Mouse (Mus musculus) liver, embryonic 11.5 days (tissue): Measurements from ENCODE around the gene Uckl1. TPM values are rescaled to one million over a fixed set of nuclear protein-coding genes. Genes with fewer than 3 reads are reported as not detected.

Experiments used
- ATAC-seq: fragments of 200-750 bp; cut with Nextera tagmentation; replicated peaks from 2 replicates; pipeline ENCODE4 v1.8.0; 2017; ENCODE audit warnings: moderate number of reproducible peaks, mild to moderate bottlenecking, moderate TSS enrichment, moderate library complexity; ENCODE audit not compliant: low FRiP score
- DNase-seq: peaks from one replicate; pipeline ENCODE4 v3.0.0-alpha.2; 2017; ENCODE audit warnings: low spot score
- H3K27ac ChIP-seq: fragments of 300-500 bp; sonication (generic); 2 replicates; pipeline ENCODE4 v1.5.1; 2014; ENCODE audit warnings: mild to moderate bottlenecking, low read depth, low read length, control low read depth
- H3K27me3 ChIP-seq: fragments of 300-500 bp; sonication (generic); replicated peaks from 2 replicates; pipeline ENCODE4 v1.6.1; 2014; ENCODE audit warnings: low read length, mixed read lengths; ENCODE audit not compliant: control insufficient read depth, insufficient read depth
- H3K36me3 ChIP-seq: fragments of 300-500 bp; sonication (generic); 2 replicates; pipeline ENCODE4 v1.6.1; 2014; ENCODE audit warnings: mild to moderate bottlenecking, low read length, moderate library complexity, mixed read lengths; ENCODE audit not compliant: control insufficient read depth, insufficient read depth
- H3K4me1 ChIP-seq: fragments of 300-500 bp; sonication (generic); replicated peaks from 2 replicates; pipeline ENCODE4 v1.6.1; 2014; ENCODE audit warnings: low read length, mixed read lengths; ENCODE audit not compliant: control insufficient read depth, insufficient read depth
- H3K4me2 ChIP-seq: fragments of 300-500 bp; sonication (generic); 2 replicates; pipeline ENCODE4 v1.6.1; 2014; ENCODE audit warnings: mild to moderate bottlenecking, control low read depth, moderate library complexity
- H3K4me3 ChIP-seq: fragments of 300-500 bp; sonication (generic); 2 replicates; pipeline ENCODE4 v1.5.1; 2014; ENCODE audit warnings: low read depth, low read length, control low read depth
- H3K9ac ChIP-seq: fragments of 300-500 bp; sonication (generic); 2 replicates; pipeline ENCODE4 v1.6.1; 2014; ENCODE audit warnings: low read depth, low read length, control low read depth
- H3K9me3 ChIP-seq: fragments of 300-500 bp; sonication (generic); 2 replicates; pipeline ENCODE4 v1.6.1; 2016; ENCODE audit warnings: low read length, inconsistent platforms, mixed read lengths; ENCODE audit not compliant: control insufficient read depth
- WGBS: fragments of 180-500 bp; shearing (Covaris S2); extraction: QIAGEN DNeasy Blood & Tissue Kit; methylation state at CpG from one replicate; pipeline ENCODE4 v1.1.7; 2014; 5-methylcytosine and 5-hydroxymethylcytosine counted together
- polyA plus RNA-seq: library from polyadenylated mRNA; unstranded; fragments of >200 nt; fragmentation: Nextera tagmentation; extraction: Ambion mirVana; gene quantifications from 2 replicates; pipeline ENCODE4 v1.2.1, GENCODE M21; 2014

The Uckl1 gene
- polyA plus RNA-seq, 1 experiment from 2014 or later, result 44.5 TPM

- Histone ChIP-seq H3K27ac (no peak overlapping the region), H3K4me2 (no peak overlapping the region), H3K4me1 (peaks cover 9% of the 10 kb centered on the region), H3K9me3 (no peaks in the 10 kb centered on the region), H3K27me3 (no peaks in the 10 kb centered on the region), H3K4me3 (no peak overlapping the region), H3K36me3 (peaks cover 48% of the 10 kb centered on the region), H3K9ac (no peak overlapping the region)
- DNase-seq, result peak; percentile 23
- WGBS, result 89% methylated on average over 5 of the region's 5 CpGs
- no peak for ATAC-seq
Observed at GRCm38 (mm10) chr2:181585506-181585905, 814 bp upstream of the Uckl1 start.

GRCm38 (mm10) chr2:181583460-181584257 lies 1.0 kb downstream of the Uckl1 start:
- Histone ChIP-seq H3K27me3 (no peaks in the 10 kb centered on the region), H3K27ac (no peak overlapping the region), H3K36me3 (peaks cover 35% of the 10 kb centered on the region), H3K9ac (no peak overlapping the region), H3K4me3 (no peak overlapping the region), H3K4me1 (peaks cover 24% of the 10 kb centered on the region), H3K9me3 (no peaks in the 10 kb centered on the region), H3K4me2 (no peak overlapping the region)
- WGBS, result 87% methylated on average over 3 of the region's 3 CpGs
- DNase-seq (peak; percentile 27), ATAC-seq (no peak)

GRCm38 (mm10) chr2:181582939-181583338 lies 1.8 kb downstream of the Uckl1 start:
- Histone ChIP-seq H3K27ac (no peak overlapping the region), H3K4me3 (no peak overlapping the region), H3K4me2 (no peak overlapping the region), H3K36me3 (peaks cover 29% of the 10 kb centered on the region), H3K27me3 (no peaks in the 10 kb centered on the region), H3K9ac (no peak overlapping the region), H3K4me1 (peaks cover 32% of the 10 kb centered on the region), H3K9me3 (no peaks in the 10 kb centered on the region)
- ATAC-seq, result no peak
- 94% methylated on average over 1 of the region's 1 CpGs for WGBS
- DNase-seq, result peak; percentile 27

- Histone ChIP-seq H3K4me3 (peak overlapping the region; percentile 78; the same call in 1 of the 2 replicates), H3K4me1 (peaks cover 37% of the 10 kb centered on the region), H3K4me2 (peak overlapping the region; percentile 77), H3K9me3 (no peaks in the 10 kb centered on the region), H3K36me3 (peaks cover 26% of the 10 kb centered on the region), H3K9ac (peak overlapping the region; percentile 91; the same call in 1 of the 2 replicates), H3K27me3 (no peaks in the 10 kb centered on the region), H3K27ac (0 out of 2 replicates have a peak overlapping the region, but pooled peaks have one; percentile 19)
- WGBS, result 88% methylated on average over 2 of the region's 2 CpGs
- DNase-seq (peak; percentile 28), ATAC-seq (no peak)
Observed at GRCm38 (mm10) chr2:181582358-181582757, 2.3 kb downstream of the Uckl1 start.

- Histone ChIP-seq H3K4me3 (peak overlapping the region; percentile 78), H3K9me3 (no peaks in the 10 kb centered on the region), H3K27ac (peak overlapping the region; percentile 95), H3K27me3 (no peaks in the 10 kb centered on the region), H3K4me1 (peaks cover 45% of the 10 kb centered on the region), H3K36me3 (peaks cover 19% of the 10 kb centered on the region), H3K9ac (peak overlapping the region; percentile 91), H3K4me2 (peak overlapping the region; percentile 77)
- ATAC-seq (peak; percentile 78), DNase-seq (peak; percentile 85)
- WGBS, result under 1% methylated on average over 49 of the region's 49 CpGs
Observed at GRCm38 (mm10) chr2:181581402-181582120, 3.1 kb downstream of the Uckl1 start.

- Histone ChIP-seq H3K4me3 (peak overlapping the region; percentile 78), H3K36me3 (peaks cover 14% of the 10 kb centered on the region), H3K9me3 (no peaks in the 10 kb centered on the region), H3K4me1 (peaks cover 48% of the 10 kb centered on the region), H3K4me2 (peak overlapping the region; percentile 77), H3K9ac (peak overlapping the region; percentile 91), H3K27me3 (no peaks in the 10 kb centered on the region), H3K27ac (peak overlapping the region; percentile 95)
- ATAC-seq (peak; percentile 79), DNase-seq (peak; percentile 85)
- under 1% methylated on average over 11 of the region's 11 CpGs for WGBS
Observed at GRCm38 (mm10) chr2:181581016-181581401, 3.7 kb downstream of the Uckl1 start.

GRCm38 (mm10) chr2:181580131-181580772 lies 4.4 kb downstream of the Uckl1 start:
- Histone ChIP-seq H3K27ac (peak overlapping the region; percentile 95), H3K36me3 (peaks cover 10% of the 10 kb centered on the region), H3K9ac (peak overlapping the region; percentile 91), H3K4me1 (peaks cover 48% of the 10 kb centered on the region), H3K27me3 (no peaks in the 10 kb centered on the region), H3K4me3 (peak overlapping the region; percentile 78), H3K9me3 (no peaks in the 10 kb centered on the region), H3K4me2 (peak overlapping the region; percentile 77)
- DNase-seq (no peak), ATAC-seq (no peak)
- WGBS, result 71% methylated on average over 5 of the region's 5 CpGs

- Histone ChIP-seq H3K27ac (no peak overlapping the region), H3K36me3 (peaks cover 8% of the 10 kb centered on the region), H3K4me1 (peaks cover 48% of the 10 kb centered on the region), H3K9me3 (no peaks in the 10 kb centered on the region), H3K4me3 (no peak overlapping the region), H3K4me2 (peak overlapping the region; percentile 77; the same call in 1 of the 2 replicates), H3K9ac (no peak overlapping the region; the same call in 1 of the 2 replicates), H3K27me3 (no peaks in the 10 kb centered on the region)
- ATAC-seq (no peak), DNase-seq (no peak)
- 96% methylated on average over 1 of the region's 1 CpGs for WGBS
Observed at GRCm38 (mm10) chr2:181579681-181580080, 5.0 kb downstream of the Uckl1 start.
